15 mouse cellular contexts compared by ENCODE assay signal in the genomic region with DNA sequence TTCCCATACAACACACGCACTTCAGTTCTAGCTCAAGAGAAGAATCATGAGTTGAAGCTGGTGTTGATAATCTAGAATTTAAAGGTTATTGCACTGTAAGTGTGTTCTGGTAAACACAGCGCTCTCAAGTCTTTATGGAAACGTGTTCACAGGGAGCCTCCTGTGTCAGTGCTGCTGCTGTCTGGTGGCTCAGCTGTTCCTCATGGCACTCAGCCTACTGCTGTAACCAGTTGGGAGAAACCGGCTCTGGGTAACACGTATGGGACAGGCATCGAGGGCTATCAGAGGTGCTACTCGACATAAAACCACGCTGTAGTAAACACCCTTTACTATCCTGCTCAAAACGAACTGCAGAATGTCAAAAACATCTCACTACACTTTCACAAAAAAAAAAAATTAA. TPM values are rescaled to one million over a fixed set of nuclear protein-coding genes. Genes with fewer than 3 reads are reported as not detected.
DNase-seq lines count a peak whose midpoint lies in the region; ATAC-seq and TF ChIP-seq lines count a peak whose summit lies in the region.
"Had no signal": no experiment of that assay in that cellular context is flagged by ENCODE, and none has a peak within 500 bp of the region (broad histone marks: within the 10 kb centered on the region; RNA-seq: fewer than 3 reads in every experiment).

No protein-coding gene starts in this region.

- 45% methylated on average over 9 of the region's 9 CpGs for WGBS in forebrain, embryonic 13.5 days
- 65% methylated on average over 9 of the region's 9 CpGs for WGBS in forebrain, embryonic 11.5 days
- WGBS in hindbrain, embryonic 14.5 days, result 55% methylated on average over 9 of the region's 9 CpGs
- 73% methylated on average over 9 of the region's 9 CpGs for WGBS in liver, embryonic 12.5 days (ENCODE audit: insufficient replicate concordance)

- DNase-seq in forebrain, embryonic 11.5 days (ENCODE audit: low spot score), result no peak
- DNase-seq in layer of hippocampus, adult 2 months (ENCODE audit: low spot score in 2 of 2), result peak; percentile 27 to 52
- DNase-seq in layer of hippocampus, adult 9-10 months (ENCODE audit: low spot score), result no peak
- peak; percentile 21 to 22 for DNase-seq in cerebellum, postnatal 36 days
- DNase-seq in hindbrain, embryonic 14.5 days (ENCODE audit: low spot score), result peak; percentile 55
- DNase-seq in embryo, embryonic 10 days (ENCODE audit: low spot score), result no peak
- DNase-seq: kidney, postnatal 25 days; lung, postnatal 36 days; spleen, adult 18-20 months; thymus, adult 18-20 months had no signal

- peak overlapping the region; percentile 44; the same call in 1 of the 2 replicates for H3K27ac ChIP-seq in forebrain, embryonic 13.5 days
- no peak overlapping the region for H3K27ac ChIP-seq in forebrain, embryonic 11.5 days (ENCODE audit: low read depth, low read length)
- H3K27ac ChIP-seq in layer of hippocampus, adult 2 months, result peak overlapping the region; percentile 43; the same call in 1 of the 2 replicates
- H3K27ac ChIP-seq in hindbrain, embryonic 14.5 days, result peak overlapping the region; percentile 70
- no peak overlapping the region for H3K27ac ChIP-seq in liver, embryonic 12.5 days
- H3K27ac ChIP-seq: embryonic facial prominence, embryonic 13.5 days; hindbrain, embryonic 15.5 days had no signal

- no peaks in the 10 kb centered on the region for H3K36me3 ChIP-seq in forebrain, embryonic 13.5 days (ENCODE audit: poor library complexity, severe bottlenecking)
- H3K36me3 ChIP-seq in forebrain, embryonic 11.5 days (ENCODE audit: control insufficient read depth, insufficient read depth, low read length), result no peaks in the 10 kb centered on the region
- no peaks in the 10 kb centered on the region for H3K36me3 ChIP-seq in hindbrain, embryonic 14.5 days (replicated peaks; ENCODE audit: control insufficient read depth, insufficient read depth)
- peaks cover 7% of the 10 kb centered on the region for H3K36me3 ChIP-seq in liver, embryonic 12.5 days
- H3K36me3 ChIP-seq: embryonic facial prominence, embryonic 13.5 days; hindbrain, embryonic 15.5 days; limb, embryonic 12.5 days had no signal

- no peak overlapping the region for H3K4me3 ChIP-seq in forebrain, embryonic 13.5 days
- no peak overlapping the region for H3K4me3 ChIP-seq in forebrain, embryonic 11.5 days (ENCODE audit: low read depth, low read length)
- no peak overlapping the region for H3K4me3 ChIP-seq in layer of hippocampus, adult 2 months
- H3K4me3 ChIP-seq in hindbrain, embryonic 14.5 days (replicated peaks; ENCODE audit: low read length), result no peak overlapping the region
- no peak overlapping the region for H3K4me3 ChIP-seq in liver, embryonic 12.5 days
- H3K4me3 ChIP-seq: embryonic facial prominence, embryonic 13.5 days; hindbrain, embryonic 15.5 days; limb, embryonic 12.5 days had no signal

- TF ChIP-seq CTCF in layer of hippocampus, adult 2 months (conservative IDR thresholded peaks at IDR 0.05), result no peak

- H3K4me1 ChIP-seq in forebrain, embryonic 13.5 days, result peaks cover 23% of the 10 kb centered on the region
- H3K4me1 ChIP-seq in forebrain, embryonic 11.5 days (replicated peaks; ENCODE audit: control insufficient read depth, insufficient read depth, low read length), result no peaks in the 10 kb centered on the region
- H3K4me1 ChIP-seq in hindbrain, embryonic 14.5 days (replicated peaks; ENCODE audit: control insufficient read depth, insufficient read depth, low read length), result no peaks in the 10 kb centered on the region
- H3K4me1 ChIP-seq in liver, embryonic 12.5 days, result peaks cover 6% of the 10 kb centered on the region

- H3K9ac ChIP-seq in forebrain, embryonic 13.5 days, result no peak overlapping the region
- no peak overlapping the region for H3K9ac ChIP-seq in forebrain, embryonic 11.5 days (ENCODE audit: low read length)
- peak overlapping the region; percentile 11; the same call in 1 of the 2 replicates for H3K9ac ChIP-seq in hindbrain, embryonic 14.5 days
- H3K9ac ChIP-seq in liver, embryonic 12.5 days, result no peak overlapping the region
- H3K9ac ChIP-seq: embryonic facial prominence, embryonic 13.5 days; hindbrain, embryonic 15.5 days; limb, embryonic 12.5 days had no signal

- H3K9me3 ChIP-seq in forebrain, embryonic 13.5 days (replicated peaks), result no peaks in the 10 kb centered on the region
- H3K9me3 ChIP-seq in forebrain, embryonic 11.5 days (ENCODE audit: control insufficient read depth, low read length), result no peaks in the 10 kb centered on the region
- no peaks in the 10 kb centered on the region for H3K9me3 ChIP-seq in hindbrain, embryonic 14.5 days (ENCODE audit: control insufficient read depth, low read length)
- no peaks in the 10 kb centered on the region for H3K9me3 ChIP-seq in liver, embryonic 12.5 days (replicated peaks)
- H3K9me3 ChIP-seq: embryonic facial prominence, embryonic 13.5 days; hindbrain, embryonic 15.5 days; limb, embryonic 12.5 days had no signal

- H3K27me3 ChIP-seq in forebrain, embryonic 13.5 days, result no peaks in the 10 kb centered on the region
- H3K27me3 ChIP-seq in forebrain, embryonic 11.5 days (ENCODE audit: control insufficient read depth, insufficient read depth, low read length), result no peaks in the 10 kb centered on the region
- no peaks in the 10 kb centered on the region for H3K27me3 ChIP-seq in hindbrain, embryonic 14.5 days (ENCODE audit: control insufficient read depth, insufficient read depth, low read length)
- H3K27me3 ChIP-seq in liver, embryonic 12.5 days (replicated peaks), result no peaks in the 10 kb centered on the region
- H3K27me3 ChIP-seq: embryonic facial prominence, embryonic 13.5 days; hindbrain, embryonic 15.5 days; limb, embryonic 12.5 days had no signal

- no peak overlapping the region for H3K4me2 ChIP-seq in forebrain, embryonic 13.5 days
- no peak overlapping the region for H3K4me2 ChIP-seq in forebrain, embryonic 11.5 days (ENCODE audit: low read depth, low read length, severe bottlenecking)
- H3K4me2 ChIP-seq in hindbrain, embryonic 14.5 days (replicated peaks), result no peak overlapping the region
- H3K4me2 ChIP-seq in liver, embryonic 12.5 days, result no peak overlapping the region
- H3K4me2 ChIP-seq: embryonic facial prominence, embryonic 13.5 days; hindbrain, embryonic 15.5 days; limb, embryonic 12.5 days had no signal

- ATAC-seq in forebrain, embryonic 13.5 days, result peak; percentile 73; the same call in 1 of the 2 replicates
- no peak for ATAC-seq in forebrain, embryonic 11.5 days (replicated peaks; ENCODE audit: low FRiP score)
- no peak for ATAC-seq in hindbrain, embryonic 14.5 days (ENCODE audit: low FRiP score)
- no peak for ATAC-seq in liver, embryonic 12.5 days

RNA-seq across cellular contexts. Expression of a gene that starts 35.9 kb away (rescaled TPM):
- 39.8 and 40.9 TPM in 2 replicates for polyA plus RNA-seq in forebrain, embryonic 13.5 days (2015; fragmentation: Nextera tagmentation; extraction: Ambion mirVana)
- polyA plus RNA-seq in forebrain, embryonic 11.5 days (2014; fragmentation: Nextera tagmentation; extraction: Ambion mirVana), result 38.2 and 43.6 TPM in 2 replicates
- 10 to 100 TPM; 13.3 TPM for total RNA-seq in layer of hippocampus, adult 2 months (2021)
- 27.5 and 27.9 TPM in 2 replicates for polyA plus RNA-seq in hindbrain, embryonic 14.5 days (2014; fragmentation: Nextera tagmentation; extraction: Ambion mirVana)
- polyA plus RNA-seq in liver, embryonic 12.5 days (2016; fragmentation: Nextera tagmentation; extraction: Ambion mirVana), result 21.4 and 23.1 TPM in 2 replicates

RNA-seq across cellular contexts. Expression of a gene that starts 36.1 kb away (rescaled TPM):
- polyA plus RNA-seq in forebrain, embryonic 13.5 days (2015; fragmentation: Nextera tagmentation; extraction: Ambion mirVana), result 15.7 and 16.4 TPM in 2 replicates
- polyA plus RNA-seq in forebrain, embryonic 11.5 days (2014; fragmentation: Nextera tagmentation; extraction: Ambion mirVana), result 19.8 and 24.3 TPM in 2 replicates
- 10 to 100 TPM; 15.7 to 16.6 TPM for total RNA-seq in layer of hippocampus, adult 2 months (2021)
- polyA plus RNA-seq in hindbrain, embryonic 14.5 days (2014; fragmentation: Nextera tagmentation; extraction: Ambion mirVana), result 10.9 and 13.3 TPM in 2 replicates
- polyA plus RNA-seq in liver, embryonic 12.5 days (2016; fragmentation: Nextera tagmentation; extraction: Ambion mirVana), result 13.4 and 13.6 TPM in 2 replicates

Comparison
In these comparisons a context has a peak if more than half of its experiments do, and no peak if none do; other contexts are left out.
1. H3K27ac ChIP-seq: peak in forebrain, embryonic 13.5 days (single experiment), layer of hippocampus, adult 2 months (single experiment) and hindbrain, embryonic 14.5 days (single experiment); none in forebrain, embryonic 11.5 days (single experiment) and liver, embryonic 12.5 days (single experiment).
2. DNase-seq: peak in layer of hippocampus, adult 2 months (2 of 2), cerebellum, postnatal 36 days (2 of 2) and hindbrain, embryonic 14.5 days (single experiment); none in forebrain, embryonic 11.5 days (single experiment), layer of hippocampus, adult 9-10 months (single experiment) and embryo, embryonic 10 days (single experiment).